11 mouse cellular contexts compared by ENCODE assay signal in genomic region chr10:84823621-84824020, GRCm38 (mm10).
DNase-seq lines count a peak whose midpoint lies in the region; ATAC-seq lines count a peak whose summit lies in the region.
"Had no signal": no experiment of that assay in that cellular context is flagged by ENCODE, and none has a peak within 500 bp of the region (broad histone marks: within the 10 kb centered on the region; RNA-seq: fewer than 3 reads in every experiment).

No protein-coding gene starts in this region.

- peaks cover 8% of the 10 kb centered on the region for H3K36me3 ChIP-seq in midbrain, embryonic 11.5 days (ENCODE audit: control insufficient read depth, insufficient read depth, low read length)
- no peaks in the 10 kb centered on the region for H3K36me3 ChIP-seq in midbrain, embryonic 15.5 days (replicated peaks)
- H3K36me3 ChIP-seq in hindbrain, embryonic 16.5 days (ENCODE audit: control insufficient read depth, insufficient read depth, low read length): no peaks in the 10 kb centered on the region
- H3K36me3 ChIP-seq in neural tube, embryonic 13.5 days: no peaks in the 10 kb centered on the region; the same call in 1 of the 2 replicates

- peaks cover 18% of the 10 kb centered on the region for H3K4me1 ChIP-seq in midbrain, embryonic 11.5 days (ENCODE audit: control insufficient read depth, insufficient read depth, low read length)
- peaks cover 15% of the 10 kb centered on the region for H3K4me1 ChIP-seq in midbrain, embryonic 15.5 days
- peaks cover 11% of the 10 kb centered on the region for H3K4me1 ChIP-seq in hindbrain, embryonic 16.5 days (ENCODE audit: control insufficient read depth, insufficient read depth, low read depth, low read length)
- H3K4me1 ChIP-seq in neural tube, embryonic 13.5 days (replicated peaks): peaks cover 38% of the 10 kb centered on the region

- H3K9ac ChIP-seq in midbrain, embryonic 11.5 days (ENCODE audit: low read length): no peak overlapping the region
- no peak overlapping the region for H3K9ac ChIP-seq in midbrain, embryonic 15.5 days
- no peak overlapping the region for H3K9ac ChIP-seq in hindbrain, embryonic 16.5 days (ENCODE audit: low read depth, low read length)
- 0 out of 2 replicates have a peak overlapping the region, but pooled peaks have one; percentile 17 for H3K9ac ChIP-seq in neural tube, embryonic 13.5 days

- no peaks in the 10 kb centered on the region for H3K27me3 ChIP-seq in midbrain, embryonic 11.5 days (ENCODE audit: control insufficient read depth, insufficient read depth, low read length)
- H3K27me3 ChIP-seq in midbrain, embryonic 15.5 days (replicated peaks): no peaks in the 10 kb centered on the region
- no peaks in the 10 kb centered on the region for H3K27me3 ChIP-seq in hindbrain, embryonic 16.5 days (replicated peaks; ENCODE audit: control insufficient read depth, insufficient read depth, low read length)
- no peaks in the 10 kb centered on the region for H3K27me3 ChIP-seq in neural tube, embryonic 13.5 days
- H3K27me3 ChIP-seq: Patski had no signal

- peak overlapping the region; percentile 57; the same call in 1 of the 2 replicates for H3K27ac ChIP-seq in midbrain, embryonic 11.5 days (ENCODE audit: low read depth, low read length)
- no peak overlapping the region for H3K27ac ChIP-seq in midbrain, embryonic 15.5 days
- H3K27ac ChIP-seq in hindbrain, embryonic 16.5 days (ENCODE audit: low read depth, low read length): peak overlapping the region; percentile 14; the same call in 1 of the 2 replicates
- H3K27ac ChIP-seq in neural tube, embryonic 13.5 days (replicated peaks): peak overlapping the region; percentile 52; the same call in 1 of the 2 replicates

- 42% methylated on average over 4 of the region's 4 CpGs for WGBS in midbrain, embryonic 11.5 days
- WGBS in midbrain, embryonic 15.5 days: 24% methylated on average over 4 of the region's 4 CpGs
- 23% methylated on average over 4 of the region's 4 CpGs for WGBS in hindbrain, embryonic 16.5 days
- WGBS in neural tube, embryonic 13.5 days: 35% methylated on average over 4 of the region's 4 CpGs

- H3K4me2 ChIP-seq in midbrain, embryonic 11.5 days: no peak overlapping the region
- H3K4me2 ChIP-seq in midbrain, embryonic 15.5 days: no peak overlapping the region
- peak overlapping the region; percentile 24 for H3K4me2 ChIP-seq in hindbrain, embryonic 16.5 days (ENCODE audit: low read length)
- H3K4me2 ChIP-seq in neural tube, embryonic 13.5 days: peak overlapping the region; percentile 31; the same call in 1 of the 2 replicates

- ATAC-seq in midbrain, embryonic 11.5 days (ENCODE audit: low FRiP score): no peak
- no peak for ATAC-seq in midbrain, embryonic 15.5 days (replicated peaks)
- ATAC-seq in hindbrain, embryonic 16.5 days: no peak
- peak; percentile 29; the same call in 1 of the 2 replicates for ATAC-seq in neural tube, embryonic 13.5 days (ENCODE audit: low read depth)
- ATAC-seq: Patski had no signal

- no peak for DNase-seq in midbrain, embryonic 11.5 days (ENCODE audit: low spot score, missing footprints)
- DNase-seq in heart, adult 8-10 months (ENCODE audit: low spot score): peak; percentile 37
- no peak for DNase-seq in MN1 (ENCODE audit: low spot score)
- DNase-seq in spleen, adult 12 weeks (ENCODE audit: low spot score): no peak
- DNase-seq: right cerebral cortex, adult 18-20 months; thymus, postnatal 14 days had no signal

- no peak overlapping the region for H3K4me3 ChIP-seq in midbrain, embryonic 11.5 days (ENCODE audit: low read depth, low read length)
- H3K4me3 ChIP-seq in midbrain, embryonic 15.5 days: no peak overlapping the region
- no peak overlapping the region for H3K4me3 ChIP-seq in hindbrain, embryonic 16.5 days (ENCODE audit: low read length)
- no peak overlapping the region for H3K4me3 ChIP-seq in neural tube, embryonic 13.5 days
- H3K4me3 ChIP-seq: megakaryocyte, embryonic 14.5 days had no signal

- H3K9me3 ChIP-seq in midbrain, embryonic 11.5 days (ENCODE audit: control insufficient read depth, low read length): no peaks in the 10 kb centered on the region
- no peaks in the 10 kb centered on the region for H3K9me3 ChIP-seq in midbrain, embryonic 15.5 days
- H3K9me3 ChIP-seq in hindbrain, embryonic 16.5 days (ENCODE audit: control insufficient read depth, low read length): no peaks in the 10 kb centered on the region
- H3K9me3 ChIP-seq in neural tube, embryonic 13.5 days: no peaks in the 10 kb centered on the region

Comparison
In these comparisons a context has a peak if more than half of its experiments do, and no peak if none do; other contexts are left out.
1. H3K4me2 ChIP-seq: peak in hindbrain, embryonic 16.5 days (single experiment) and neural tube, embryonic 13.5 days (single experiment); none in midbrain, embryonic 11.5 days (single experiment) and midbrain, embryonic 15.5 days (single experiment).